36 mouse cellular contexts compared by ENCODE assay signal in genomic region chr17:8429896-8430295, GRCm38 (mm10). TPM values are rescaled to one million over a fixed set of nuclear protein-coding genes. Genes with fewer than 3 reads are reported as not detected.
DNase-seq lines count a peak whose midpoint lies in the region; ATAC-seq lines count a peak whose summit lies in the region.
"Had no signal": no experiment of that assay in that cellular context is flagged by ENCODE, and none has a peak within 500 bp of the region (broad histone marks: within the 10 kb centered on the region; RNA-seq: fewer than 3 reads in every experiment).

No protein-coding gene starts in this region.

- no peak for DNase-seq in heart, postnatal 25 days (ENCODE audit: low spot score)
- DNase-seq in midbrain, embryonic 10.5 days (ENCODE audit: low spot score), result peak; percentile 57
- DNase-seq in midbrain, embryonic 14.5 days, result no peak
- DNase-seq in ZHBTc4 (ENCODE audit: low read depth, low spot score), result peak; percentile 54
- DNase-seq in lung, postnatal 36 days, result no peak
- no peak for DNase-seq in adrenal gland, adult 18-20 months (ENCODE audit: low spot score in 2 of 2)
- DNase-seq: adrenal gland, postnatal 10 days; cerebellum, adult 8-10 months; cerebellum, postnatal 25 days; forebrain, postnatal 0 days; gastrocnemius, postnatal 10 days; heart, postnatal 4 days; kidney, adult 2 months; kidney, postnatal 36 days; layer of hippocampus, postnatal 36 days; lung, embryonic 14.5 days; lung, postnatal 14 days; right cerebral cortex, postnatal 4 days; thymus, adult 18-20 months; thymus, postnatal 25 days had no signal

- 0 out of 2 replicates have a peak overlapping the region, but pooled peaks have one; percentile 11 for H3K4me3 ChIP-seq in heart, embryonic 13.5 days
- peak overlapping the region; percentile 32 for H3K4me3 ChIP-seq in midbrain, embryonic 10.5 days
- H3K4me3 ChIP-seq in midbrain, embryonic 14.5 days (replicated peaks; ENCODE audit: low read depth, low read length), result no peak overlapping the region
- H3K4me3 ChIP-seq: embryonic facial prominence, embryonic 15.5 days; forebrain, embryonic 12.5 days; intestine, embryonic 15.5 days; layer of hippocampus, adult 2 months; limb, embryonic 12.5 days; liver, embryonic 15.5 days; midbrain, embryonic 12.5 days had no signal

- H3K27ac ChIP-seq in heart, embryonic 13.5 days (replicated peaks), result no peak overlapping the region
- H3K27ac ChIP-seq in midbrain, embryonic 10.5 days (replicated peaks), result no peak overlapping the region
- no peak overlapping the region for H3K27ac ChIP-seq in midbrain, embryonic 14.5 days (replicated peaks; ENCODE audit: low read depth, low read length)
- H3K27ac ChIP-seq: embryonic facial prominence, embryonic 15.5 days; forebrain, embryonic 12.5 days; hindbrain, postnatal 0 days; intestine, embryonic 15.5 days; layer of hippocampus, adult 2 months; limb, embryonic 12.5 days; liver, embryonic 15.5 days; midbrain, embryonic 12.5 days; stomach, postnatal 0 days had no signal

- intact Hi-C loops in heart, postnatal 25 days (cut with DNase I), result no loop called here

- WGBS in heart, embryonic 13.5 days, result 2% methylated on average over 5 of the region's 5 CpGs
- WGBS in midbrain, embryonic 10.5 days, result under 1% methylated on average over 5 of the region's 5 CpGs
- WGBS in midbrain, embryonic 14.5 days, result 0% methylated on average over 5 of the region's 5 CpGs

- H3K4me2 ChIP-seq in heart, embryonic 13.5 days, result no peak overlapping the region
- H3K4me2 ChIP-seq in midbrain, embryonic 14.5 days (ENCODE audit: low read length), result no peak overlapping the region
- H3K4me2 ChIP-seq: embryonic facial prominence, embryonic 15.5 days; forebrain, embryonic 12.5 days; intestine, embryonic 15.5 days; limb, embryonic 12.5 days; liver, embryonic 15.5 days; lung, embryonic 14.5 days; midbrain, embryonic 12.5 days had no signal

- peaks cover 96% of the 10 kb centered on the region for H3K27me3 ChIP-seq in heart, embryonic 13.5 days (replicated peaks)
- H3K27me3 ChIP-seq in midbrain, embryonic 10.5 days (ENCODE audit: low read depth, poor library complexity, severe bottlenecking), result peaks cover 96% of the 10 kb centered on the region
- peaks cover 66% of the 10 kb centered on the region for H3K27me3 ChIP-seq in midbrain, embryonic 14.5 days (ENCODE audit: control insufficient read depth, insufficient read depth, low read length)

- H3K36me3 ChIP-seq in heart, embryonic 13.5 days, result no peaks in the 10 kb centered on the region
- no peaks in the 10 kb centered on the region for H3K36me3 ChIP-seq in midbrain, embryonic 10.5 days
- H3K36me3 ChIP-seq in midbrain, embryonic 14.5 days (ENCODE audit: control insufficient read depth, insufficient read depth, low read length), result no peaks in the 10 kb centered on the region
- H3K36me3 ChIP-seq: embryonic facial prominence, embryonic 15.5 days; forebrain, embryonic 12.5 days; intestine, embryonic 15.5 days; limb, embryonic 12.5 days; liver, embryonic 15.5 days; midbrain, embryonic 12.5 days had no signal

- ATAC-seq in heart, embryonic 13.5 days (ENCODE audit: extremely low read depth, insufficient number of reproducible peaks, low FRiP score, low TSS enrichment), result no peak
- ATAC-seq in midbrain, embryonic 14.5 days (ENCODE audit: low FRiP score, low TSS enrichment), result no peak
- ATAC-seq: forebrain, postnatal 0 days; hindbrain, postnatal 0 days; intestine, embryonic 15.5 days had no signal

- H3K9me3 ChIP-seq in heart, embryonic 13.5 days, result no peaks in the 10 kb centered on the region
- no peaks in the 10 kb centered on the region for H3K9me3 ChIP-seq in midbrain, embryonic 10.5 days (replicated peaks)
- H3K9me3 ChIP-seq in midbrain, embryonic 14.5 days (ENCODE audit: control insufficient read depth, low read length), result no peaks in the 10 kb centered on the region
- H3K9me3 ChIP-seq: embryonic facial prominence, embryonic 15.5 days; forebrain, embryonic 12.5 days; intestine, embryonic 15.5 days; limb, embryonic 12.5 days; liver, embryonic 15.5 days; midbrain, embryonic 12.5 days had no signal

- no peak overlapping the region for H3K9ac ChIP-seq in heart, embryonic 13.5 days
- H3K9ac ChIP-seq in midbrain, embryonic 14.5 days (replicated peaks; ENCODE audit: low read length), result no peak overlapping the region
- H3K9ac ChIP-seq: embryonic facial prominence, embryonic 15.5 days; forebrain, embryonic 12.5 days; forebrain, postnatal 0 days; intestine, embryonic 15.5 days; limb, embryonic 12.5 days; liver, embryonic 15.5 days; lung, embryonic 14.5 days; midbrain, embryonic 12.5 days had no signal

- H3K4me1 ChIP-seq in heart, embryonic 13.5 days, result peaks cover 23% of the 10 kb centered on the region
- H3K4me1 ChIP-seq in midbrain, embryonic 10.5 days, result peaks cover 40% of the 10 kb centered on the region
- H3K4me1 ChIP-seq in midbrain, embryonic 14.5 days (ENCODE audit: control insufficient read depth, insufficient read depth, low read length), result 0 out of 2 replicates have a peak, but pooled peaks cover 5% of the 10 kb centered on the region
- H3K4me1 ChIP-seq: liver, embryonic 15.5 days had no signal

RNA-seq across cellular contexts. Expression of gene T, which starts 4.3 kb away (rescaled TPM):
- 0.09 and 0.18 TPM in 2 replicates for polyA plus RNA-seq in heart, embryonic 13.5 days (2015; fragmentation: Nextera tagmentation; extraction: Ambion mirVana)
- not detected for total RNA-seq in heart, postnatal 25 days (2021)
- 0.58 and 1.0 TPM in 2 replicates for polyA plus RNA-seq in midbrain, embryonic 10.5 days (2016; fragmentation: Nextera tagmentation; extraction: Ambion mirVana)
- 0.39 and 0.43 TPM in 2 replicates for polyA plus RNA-seq in midbrain, embryonic 14.5 days (2014; fragmentation: Nextera tagmentation; extraction: Ambion mirVana)
- total RNA-seq in adrenal gland, adult 18-20 months (2021), result not detected
- total RNA-seq: adrenal gland, postnatal 10 days; gastrocnemius, postnatal 10 days; heart, adult 8-10 months; heart, postnatal 4 days; layer of hippocampus, adult 2 months; layer of hippocampus, postnatal 36 days; liver, adult 2 months; megakaryocyte progenitor cell, adult 5-6 weeks; monocyte, adult 5-6 weeks had no signal
- polyA plus RNA-seq: gonadal fat pad, adult 2 months; kidney, adult 2 months; liver, adult 2 months; liver, embryonic 15.5 days; spleen, adult 2 months; stomach, postnatal 0 days had no signal

Comparison
In these comparisons a context has a peak if more than half of its experiments do, and no peak if none do; other contexts are left out.
1. DNase-seq: peak in midbrain, embryonic 10.5 days (single experiment) and ZHBTc4 (single experiment); none in heart, postnatal 25 days (single experiment), midbrain, embryonic 14.5 days (single experiment), lung, postnatal 36 days (single experiment) and adrenal gland, adult 18-20 months (0 of 2).